Mouse (Mus musculus) urinary bladder, postnatal 36 days (tissue): ENCODE measurements at regions not wholly inside any gene's neighbourhood (a gene's known extent, or its start where the extent isn't known, plus 50 kb on each side); places are given as distances from the start of the nearest gene placed in this dataset.

Experiments
- DNase-seq, 2 experiments: peaks; one replicate each; pipeline ENCODE4 v3.0.0; 2022; ENCODE audit warnings: low spot score in 2 of 2, mixed read lengths in 1 of 2

GRCm38 (mm10) chr10:117436308-117436874 is 56.6 kb upstream of the Cpsf6 start:
- no peak for DNase-seq

- DNase-seq = no peak
Measured at GRCm38 (mm10) chr10:117435734-117436121, 55.9 kb upstream of the Cpsf6 start.

GRCm38 (mm10) chr10:117434871-117435733 is 55.3 kb upstream of the Cpsf6 start:
- DNase-seq = peak; percentile 81 to 86

- no peak for DNase-seq
Measured at GRCm38 (mm10) chr10:117434293-117434842, 54.6 kb upstream of the Cpsf6 start.

GRCm38 (mm10) chr10:117433547-117434292 is 53.9 kb upstream of the Cpsf6 start:
- no peak for DNase-seq

GRCm38 (mm10) chr10:117432871-117433546 is 53.2 kb upstream of the Cpsf6 start:
- no peak for DNase-seq

- peak; percentile 44 to 60 for DNase-seq
Measured at GRCm38 (mm10) chr10:117432415-117432814, 52.6 kb upstream of the Cpsf6 start.

- DNase-seq = no peak
Measured at GRCm38 (mm10) chr10:117431850-117432249, 52.0 kb upstream of the Cpsf6 start.

- DNase-seq = no peak
Measured at GRCm38 (mm10) chr10:117431086-117431619, 51.3 kb upstream of the Cpsf6 start.

GRCm38 (mm10) chr10:117430224-117430884 is 50.5 kb upstream of the Cpsf6 start:
- DNase-seq = no peak

- no peak for DNase-seq
Measured at GRCm38 (mm10) chr10:117429459-117430183, 49.8 kb upstream of the Cpsf6 start.
